Mouse (Mus musculus) skeletal muscle tissue, postnatal 0 days (tissue): ENCODE data around the gene Gm45837. TPM values are rescaled to one million over a fixed set of nuclear protein-coding genes. Genes with fewer than 3 reads are reported as not detected.

ENCODE experiments used
- microRNA counts: library from miRNA; unstranded; fragments of <30 nt; microRNA quantifications from one replicate; lab custom pipeline; 2015
- microRNA-seq, 2 experiments: library from miRNA; unstranded; fragments of <30 nt; microRNA quantifications; one replicate each; pipeline ENCODE4; 2016
- polyA plus RNA-seq: library from polyadenylated mRNA; unstranded; fragments of >200 nt; fragmentation: Nextera tagmentation; extraction: Ambion mirVana; gene quantifications from 2 replicates; pipeline ENCODE4 v1.2.1, GENCODE M21; 2015

The Gm45837 gene
- polyA plus RNA-seq: not detected in 2 replicates

GRCm38 (mm10) chr7:101410267-101410936 is at the start of gene Gm45837:
Gene Gm45837 (plus strand): TSS chr7:101410886.

GRCm38 (mm10) chr7:101421529-101421928 is 10.8 kb downstream of the Gm45837 start, which contains the start of gene Pde2a:
Gene Pde2a (plus strand): TSS chr7:101421691.

MicroRNAs within 50 kb of the gene (microRNA counts, 519-probe panel; counts per million panel counts)
- 296 counts per million, percentile 58 among the panel's probes with 10 or more counts for microRNA mmu-miR-139-3p (lab: Ali Mortazavi, UCI)
- 3,302 counts per million, percentile 74 among the panel's probes with 10 or more counts for microRNA mmu-miR-139-5p (lab: Ali Mortazavi, UCI)

Small RNA genes lying within 50 kb of the gene (microRNA-seq; reads per million reads assigned to microRNA genes)
- gene Mir139: 5,999 to 6,237 reads per million in 2 experiments

Other genes starting within 250 kb of the Gm45837 start
- 5.5 and 6.3 TPM in 2 replicates for gene Atg16l2, start 108.6 kb upstream of the Gm45837 start, polyA plus RNA-seq
- gene Stard10, start 93.8 kb upstream of the Gm45837 start, polyA plus RNA-seq: 3.5 and 4.8 TPM in 2 replicates
- gene Arap1, start 62.8 kb upstream of the Gm45837 start, polyA plus RNA-seq: 25.1 and 29.6 TPM in 2 replicates
- gene Pde2a, start 10.8 kb downstream of the Gm45837 start, polyA plus RNA-seq: 35.9 and 37.2 TPM in 2 replicates
- gene Art2b, start 174.7 kb downstream of the Gm45837 start, polyA plus RNA-seq: not detected in 2 replicates